Mouse (Mus musculus) forebrain, embryonic 15.5 days (tissue): ENCODE measurements around the gene Rufy4. TPM values are rescaled to one million over a fixed set of nuclear protein-coding genes. Genes with fewer than 3 reads are reported as not detected.

Source experiments
- ATAC-seq: fragments of 200-750 bp; cut with Nextera tagmentation; replicated peaks from 2 replicates; pipeline ENCODE4 v1.8.0; 2017; ENCODE audit warnings: mild to moderate bottlenecking, moderate TSS enrichment, moderate library complexity
- H3K27ac ChIP-seq: fragments of 300-500 bp; sonication (generic); replicated peaks from 2 replicates; pipeline ENCODE4 v1.5.1; 2015; ENCODE audit warnings: mild to moderate bottlenecking, inconsistent platforms
- H3K27me3 ChIP-seq: fragments of 300-500 bp; sonication (generic); 2 replicates; pipeline ENCODE4 v1.6.1; 2015; ENCODE audit warnings: inconsistent platforms
- H3K36me3 ChIP-seq: fragments of 300-500 bp; sonication (generic); 2 replicates; pipeline ENCODE4 v1.6.1; 2015; ENCODE audit warnings: mild to moderate bottlenecking, inconsistent platforms
- H3K4me1 ChIP-seq: fragments of 300-500 bp; sonication (generic); 2 replicates; pipeline ENCODE4 v1.6.1; 2015; ENCODE audit warnings: inconsistent platforms
- H3K4me2 ChIP-seq: fragments of 300-500 bp; sonication (generic); replicated peaks from 2 replicates; pipeline ENCODE4 v1.6.1; 2015; ENCODE audit warnings: mild to moderate bottlenecking, inconsistent platforms
- H3K4me3 ChIP-seq: fragments of 300-500 bp; sonication (generic); 2 replicates; pipeline ENCODE4 v1.5.1; 2015; ENCODE audit warnings: mild to moderate bottlenecking, inconsistent platforms
- H3K9ac ChIP-seq: fragments of 300-500 bp; sonication (generic); replicated peaks from 2 replicates; pipeline ENCODE4 v1.6.1; 2015; ENCODE audit warnings: mild to moderate bottlenecking, inconsistent platforms
- H3K9me3 ChIP-seq: fragments of 300-500 bp; sonication (generic); 2 replicates; pipeline ENCODE4 v1.6.1; 2016; ENCODE audit warnings: inconsistent platforms
- WGBS: fragments of 180-500 bp; shearing (Covaris S2); methylation state at CpG from one replicate; pipeline ENCODE4 v1.1.7; 2015; ENCODE audit warnings: mixed read lengths; 5-methylcytosine and 5-hydroxymethylcytosine counted together
- polyA plus RNA-seq: library from polyadenylated mRNA; unstranded; fragments of >200 nt; fragmentation: Nextera tagmentation; extraction: Ambion mirVana; gene quantifications from 2 replicates; pipeline ENCODE4 v1.2.1, GENCODE M21; 2015

Gene Rufy4
- polyA plus RNA-seq, 1 experiment from 2014 or later, result 0.14 TPM

DNA sequence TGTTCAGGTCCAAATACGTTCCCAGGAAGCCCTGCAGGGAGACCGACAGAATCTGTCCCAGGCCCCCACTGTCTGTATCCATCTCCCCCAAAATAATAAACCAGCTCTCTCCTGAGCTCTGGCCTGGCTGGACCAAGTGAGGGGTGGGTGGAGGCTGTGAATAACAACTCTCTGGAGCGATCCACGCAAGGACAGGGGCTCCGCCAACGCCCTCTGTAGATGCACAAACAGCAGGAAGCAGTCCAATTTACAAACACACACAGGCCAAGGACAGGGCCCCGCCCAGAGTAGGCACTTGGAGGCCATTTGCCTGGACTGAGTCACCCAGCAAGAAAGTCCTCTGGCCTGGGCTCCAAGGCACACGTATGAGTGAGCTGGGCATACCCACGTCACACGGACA, 33.1 kb upstream of the Rufy4 start:
- Histone ChIP-seq H3K27ac (no peak overlapping the region), H3K27me3 (no peaks in the 10 kb centered on the region), H3K4me1 (peaks cover 21% of the 10 kb centered on the region), H3K4me3 (no peak overlapping the region), H3K9me3 (no peaks in the 10 kb centered on the region), H3K9ac (no peak overlapping the region), H3K4me2 (no peak overlapping the region), H3K36me3 (no peaks in the 10 kb centered on the region)
- ATAC-seq, result no peak
- 65% methylated on average over 10 of the region's 10 CpGs for WGBS

GRCm38 (mm10) chr1:74093447-74093846, 31.9 kb upstream of the Rufy4 start:
- Histone ChIP-seq H3K27ac (no peak overlapping the region), H3K9ac (no peak overlapping the region), H3K9me3 (no peaks in the 10 kb centered on the region), H3K4me3 (no peak overlapping the region), H3K4me2 (no peak overlapping the region), H3K4me1 (peaks cover 30% of the 10 kb centered on the region), H3K36me3 (no peaks in the 10 kb centered on the region), H3K27me3 (no peaks in the 10 kb centered on the region)
- ATAC-seq, result no peak
- WGBS, result 87% methylated on average over 5 of the region's 5 CpGs

GRCm38 (mm10) chr1:74094497-74095270, 30.7 kb upstream of the Rufy4 start:
- peaks cover 42% of the 10 kb centered on the region for H3K4me1 ChIP-seq
- WGBS, result 52% methylated on average over 7 of the region's 7 CpGs
- ATAC-seq, result peak; percentile 23

GRCm38 (mm10) chr1:74095296-74095695, 30.0 kb upstream of the Rufy4 start:
- no peak overlapping the region for H3K27ac ChIP-seq
- no peaks in the 10 kb centered on the region for H3K27me3 ChIP-seq
- H3K4me3 ChIP-seq, result no peak overlapping the region
- WGBS, result 69% methylated on average over 6 of the region's 6 CpGs
- no peaks in the 10 kb centered on the region for H3K36me3 ChIP-seq
- no peaks in the 10 kb centered on the region for H3K9me3 ChIP-seq
- no peak for ATAC-seq
- no peak overlapping the region for H3K9ac ChIP-seq
- H3K4me1 ChIP-seq, result peaks cover 45% of the 10 kb centered on the region
- no peak overlapping the region for H3K4me2 ChIP-seq

More at GRCm38 (mm10) chr1:74094497-74095270, 30.7 kb upstream of the Rufy4 start:
- H3K4me2 ChIP-seq, result no peak overlapping the region
- H3K9me3 ChIP-seq, result no peaks in the 10 kb centered on the region
- H3K9ac ChIP-seq, result no peak overlapping the region
- no peaks in the 10 kb centered on the region for H3K36me3 ChIP-seq
- H3K27me3 ChIP-seq, result no peaks in the 10 kb centered on the region
- no peak overlapping the region for H3K4me3 ChIP-seq
- no peak overlapping the region for H3K27ac ChIP-seq

DNA sequence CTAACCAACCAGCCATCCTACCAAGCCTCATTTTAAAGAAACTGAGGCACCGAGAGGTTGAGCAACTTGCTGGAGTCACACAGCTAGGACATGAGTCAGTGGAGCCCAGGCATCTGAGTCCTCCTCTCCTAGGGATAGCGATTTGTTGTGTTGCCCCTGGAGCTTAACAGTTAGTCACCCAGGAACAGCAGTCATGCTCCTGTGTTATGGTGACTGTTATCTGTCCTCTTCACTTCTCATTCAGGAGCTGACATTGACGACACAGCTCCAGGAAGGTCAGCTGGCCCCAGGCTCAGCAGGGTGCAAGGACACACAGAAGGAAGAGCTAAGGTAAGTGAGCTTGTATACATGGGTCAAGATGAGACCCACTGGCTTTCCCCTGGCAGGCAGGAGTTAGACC, 29.6 kb upstream of the Rufy4 start:
- 56% methylated on average over 3 of the region's 3 CpGs for WGBS
- Histone ChIP-seq H3K9ac (no peak overlapping the region), H3K4me1 (peaks cover 45% of the 10 kb centered on the region), H3K4me3 (no peak overlapping the region), H3K4me2 (no peak overlapping the region), H3K9me3 (no peaks in the 10 kb centered on the region), H3K27me3 (no peaks in the 10 kb centered on the region), H3K36me3 (no peaks in the 10 kb centered on the region), H3K27ac (no peak overlapping the region)
- ATAC-seq, result no peak

- peak overlapping the region; percentile 69 for H3K27ac ChIP-seq
- H3K4me1 ChIP-seq, result peaks cover 46% of the 10 kb centered on the region
- H3K4me3 ChIP-seq, result peak overlapping the region; percentile 52
- no peaks in the 10 kb centered on the region for H3K9me3 ChIP-seq
- no peaks in the 10 kb centered on the region for H3K36me3 ChIP-seq
- H3K4me2 ChIP-seq, result peak overlapping the region; percentile 78
- peak overlapping the region; percentile 67 for H3K9ac ChIP-seq
- H3K27me3 ChIP-seq, result no peaks in the 10 kb centered on the region
- peak; percentile 76 for ATAC-seq
- WGBS, result under 1% methylated on average over 58 of the region's 58 CpGs
These were observed 27.0 kb upstream of the Rufy4 start for GRCm38 (mm10) chr1:74098004-74099000.

GRCm38 (mm10) chr1:74099001-74099435, 26.3 kb upstream of the Rufy4 start:
- Histone ChIP-seq H3K4me2 (peak overlapping the region; percentile 78), H3K9ac (peak overlapping the region; percentile 67), H3K27ac (peak overlapping the region; percentile 69), H3K27me3 (no peaks in the 10 kb centered on the region), H3K9me3 (no peaks in the 10 kb centered on the region), H3K4me3 (peak overlapping the region; percentile 52), H3K4me1 (peaks cover 53% of the 10 kb centered on the region), H3K36me3 (no peaks in the 10 kb centered on the region)
- 0% methylated on average over 13 of the region's 14 CpGs for WGBS
- ATAC-seq, result peak; percentile 23

GRCm38 (mm10) chr1:74103654-74104353, 21.5 kb upstream of the Rufy4 start:
- H3K9ac ChIP-seq, result no peak overlapping the region
- H3K4me2 ChIP-seq, result no peak overlapping the region
- 5% methylated on average over 6 of the region's 6 CpGs for WGBS

DNA sequence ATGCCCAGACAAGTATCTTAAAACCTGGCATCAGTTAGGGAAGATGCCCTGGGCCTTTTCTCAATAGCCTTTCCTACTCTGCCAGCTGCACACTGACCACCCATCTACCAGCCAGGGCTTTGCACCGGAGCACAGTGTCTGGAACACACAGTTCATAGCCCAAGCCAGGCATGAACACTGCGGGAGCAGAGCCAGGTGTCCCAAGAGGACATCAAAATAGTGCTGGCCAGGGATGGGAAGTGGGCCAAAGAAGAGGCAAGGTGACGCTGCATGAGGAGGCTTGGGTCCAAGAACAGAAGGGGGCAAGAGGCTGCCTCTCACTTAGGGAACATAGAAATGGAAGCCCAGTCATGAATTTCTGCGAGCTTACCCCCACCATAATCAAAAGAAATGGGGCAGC, 19.7 kb upstream of the Rufy4 start:
- no peaks in the 10 kb centered on the region for H3K36me3 ChIP-seq
- H3K4me1 ChIP-seq, result peaks cover 27% of the 10 kb centered on the region
- WGBS, result 74% methylated on average over 4 of the region's 4 CpGs
- H3K27ac ChIP-seq, result no peak overlapping the region
- H3K9me3 ChIP-seq, result no peaks in the 10 kb centered on the region
- H3K9ac ChIP-seq, result no peak overlapping the region
- no peak for ATAC-seq
- no peak overlapping the region for H3K4me2 ChIP-seq
- no peak overlapping the region for H3K4me3 ChIP-seq
- H3K27me3 ChIP-seq, result no peaks in the 10 kb centered on the region

More at GRCm38 (mm10) chr1:74103654-74104353, 21.5 kb upstream of the Rufy4 start:
- Histone ChIP-seq H3K36me3 (no peaks in the 10 kb centered on the region), H3K4me1 (peaks cover 38% of the 10 kb centered on the region), H3K27me3 (no peaks in the 10 kb centered on the region), H3K9me3 (no peaks in the 10 kb centered on the region), H3K27ac (peak overlapping the region; percentile 84), H3K4me3 (no peak overlapping the region)
- peak; percentile 86 for ATAC-seq

DNA sequence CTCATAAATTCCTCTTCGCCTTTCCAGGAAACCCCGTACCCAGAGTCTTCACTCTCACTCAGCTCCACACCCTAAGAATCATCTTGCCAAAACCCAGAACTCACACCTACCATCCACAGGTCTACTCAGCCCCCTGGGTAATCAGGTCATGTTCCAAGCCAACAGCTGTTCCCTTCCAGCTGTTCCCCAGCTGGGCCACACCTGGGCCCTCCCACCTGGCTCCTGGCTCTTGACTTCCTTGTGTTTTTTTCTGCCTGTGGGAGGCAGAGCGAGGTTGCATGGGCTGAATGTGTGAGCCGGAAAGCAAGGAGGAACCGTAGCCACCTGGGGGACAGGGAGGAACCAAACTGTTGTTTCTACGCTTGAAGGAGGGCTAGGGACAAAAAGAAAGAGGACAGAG, 19.1 kb upstream of the Rufy4 start:
- WGBS, result 75% methylated on average over 6 of the region's 6 CpGs
- H3K36me3 ChIP-seq, result no peaks in the 10 kb centered on the region
- ATAC-seq, result no peak

GRCm38 (mm10) chr1:74107931-74108618, 17.3 kb upstream of the Rufy4 start:
- no peaks in the 10 kb centered on the region for H3K27me3 ChIP-seq
- no peak overlapping the region for H3K9ac ChIP-seq
- peaks cover 39% of the 10 kb centered on the region for H3K4me1 ChIP-seq
- H3K4me2 ChIP-seq, result no peak overlapping the region
- H3K27ac ChIP-seq, result no peak overlapping the region
- no peak for ATAC-seq
- WGBS, result 84% methylated on average over 5 of the region's 5 CpGs
- H3K36me3 ChIP-seq, result no peaks in the 10 kb centered on the region
- H3K4me3 ChIP-seq, result no peak overlapping the region
- no peaks in the 10 kb centered on the region for H3K9me3 ChIP-seq

More for the DNA sequence above, 19.1 kb upstream of the Rufy4 start:
- no peak overlapping the region for H3K27ac ChIP-seq
- no peak overlapping the region for H3K4me3 ChIP-seq
- H3K9me3 ChIP-seq, result no peaks in the 10 kb centered on the region
- H3K27me3 ChIP-seq, result no peaks in the 10 kb centered on the region
- no peak overlapping the region for H3K4me2 ChIP-seq
- peaks cover 33% of the 10 kb centered on the region for H3K4me1 ChIP-seq
- no peak overlapping the region for H3K9ac ChIP-seq
